Comparison of ENCODE assay signal across 23 mouse cellular contexts in genomic region chr13:58886108-58886507, GRCm38 (mm10).
DNase-seq lines count a peak whose midpoint lies in the region; ATAC-seq and TF ChIP-seq lines count a peak whose summit lies in the region.
"Had no signal": no experiment of that assay in that cellular context is flagged by ENCODE, and none has a peak within 500 bp of the region (broad histone marks: within the 10 kb centered on the region; RNA-seq: fewer than 3 reads in every experiment).

No protein-coding gene starts in this region.

- peak; percentile 80 for ATAC-seq in frontal cortex, adult (ENCODE audit: low TSS enrichment)
- ATAC-seq: CD4-positive, CD25-positive, alpha-beta regulatory T cell, adult 4 months; forebrain, embryonic 15.5 days had no signal

- H3K4me3 ChIP-seq in layer of hippocampus, adult 2 months = no peak overlapping the region
- H3K4me3 ChIP-seq: embryonic facial prominence, embryonic 12.5 days; embryonic facial prominence, embryonic 15.5 days; forebrain, embryonic 12.5 days; forebrain, embryonic 15.5 days; heart, embryonic 13.5 days; hindbrain, embryonic 12.5 days; hindbrain, embryonic 15.5 days had no signal

- TF ChIP-seq CTCF in layer of hippocampus, adult 2 months (conservative IDR thresholded peaks at IDR 0.05) = no peak

- no peak for DNase-seq in frontal cortex, postnatal 14 days (ENCODE audit: low spot score in 2 of 2)
- DNase-seq in layer of hippocampus, adult 2 months (ENCODE audit: low spot score in 2 of 2) = peak in 1 of 2 experiments; percentile 15
- DNase-seq in layer of hippocampus, postnatal 25 days (ENCODE audit: extremely low spot score in 1 of 2, low spot score in 1 of 2) = no peak
- DNase-seq in right cerebral cortex, adult 18-20 months = peak; percentile 66
- DNase-seq in right cerebral cortex, postnatal 25 days = no peak
- peak; percentile 58 for DNase-seq in telencephalon, adult 2 months (ENCODE audit: low read depth, low spot score)
- no peak for DNase-seq in gastrocnemius, postnatal 10 days
- DNase-seq: adrenal gland, adult 8-10 months; adrenal gland, postnatal 25 days; cerebellum, adult 11 months; cerebellum, adult 9-11 months; cerebellum, postnatal 25 days; gastrocnemius, postnatal 36 days; heart, postnatal 14 days had no signal

- peak overlapping the region; percentile 23; the same call in 1 of the 2 replicates for H3K27ac ChIP-seq in layer of hippocampus, adult 2 months
- H3K27ac ChIP-seq: embryonic facial prominence, embryonic 12.5 days; embryonic facial prominence, embryonic 15.5 days; forebrain, embryonic 12.5 days; forebrain, embryonic 15.5 days; heart, embryonic 13.5 days; hindbrain, embryonic 12.5 days; hindbrain, embryonic 15.5 days had no signal

Comparison
In these comparisons a context has a peak if more than half of its experiments do, and no peak if none do; other contexts are left out.
1. DNase-seq: peak in right cerebral cortex, adult 18-20 months (single experiment) and telencephalon, adult 2 months (single experiment); none in frontal cortex, postnatal 14 days (0 of 2), layer of hippocampus, postnatal 25 days (0 of 2), right cerebral cortex, postnatal 25 days (single experiment) and gastrocnemius, postnatal 10 days (single experiment).